Mouse (Mus musculus) right cerebral cortex, postnatal 14 days (tissue): ENCODE measurements around the gene Cdc34.
"Not testable (repeated sequence)": the region's sequence is repeated elsewhere in the genome, so short reads cannot be mapped to it uniquely, and the experiment has no call there.

ENCODE experiments used
- DNase-seq: peaks from one replicate; pipeline ENCODE4 v3.0.0; 2022

Cdc34 gene

DNA sequence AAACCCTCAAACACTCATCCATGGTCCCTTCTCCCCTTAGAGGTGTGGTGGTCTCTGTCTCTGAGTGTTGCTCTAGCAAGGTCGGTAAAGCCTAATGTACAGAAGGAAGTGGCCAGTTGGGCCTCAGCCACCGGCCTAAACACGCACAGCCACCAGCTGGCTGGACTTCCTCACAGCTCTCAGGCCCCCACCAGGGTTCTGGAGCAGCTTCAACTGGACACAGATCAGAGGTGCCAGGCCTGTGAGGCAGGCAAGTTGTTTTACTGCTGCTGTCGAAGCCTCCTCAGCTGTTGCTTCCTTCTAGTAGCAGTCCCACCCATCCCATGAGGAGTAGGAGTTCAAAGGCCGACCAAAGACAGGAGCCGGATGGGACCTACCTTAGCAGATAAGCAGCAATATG, 15.9 kb downstream of the Cdc34 start:
- no peak for DNase-seq

- no peak for DNase-seq
These were observed 16.5 kb downstream of the Cdc34 start for GRCm38 (mm10) chr10:79698459-79698858.

GRCm38 (mm10) chr10:79700676-79701075, 18.7 kb downstream of the Cdc34 start:
- DNase-seq = no peak

GRCm38 (mm10) chr10:79701443-79702129, 19.6 kb downstream of the Cdc34 start:
- no peak for DNase-seq

DNA sequence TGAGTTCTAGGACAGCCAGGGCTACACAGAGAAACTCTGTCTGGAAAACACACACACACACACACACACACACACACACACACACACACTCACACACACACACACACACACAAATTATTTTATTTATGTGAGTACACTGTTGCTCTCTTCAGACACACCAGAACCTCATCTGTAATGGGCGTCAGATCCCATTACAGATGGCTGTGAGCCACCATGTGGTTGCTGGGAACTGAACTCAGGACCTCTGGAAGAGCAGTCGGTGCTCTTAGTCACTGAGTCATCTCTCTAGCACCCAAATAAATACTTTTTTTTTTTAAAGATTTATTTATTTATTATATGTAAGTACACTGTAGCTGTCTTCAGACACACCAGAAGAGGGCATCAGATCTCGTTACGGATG, 21.0 kb downstream of the Cdc34 start:
- DNase-seq = not testable (repeated sequence)

GRCm38 (mm10) chr10:79703541-79703940, 21.5 kb downstream of the Cdc34 start:
- no peak for DNase-seq

GRCm38 (mm10) chr10:79704065-79704969, 22.3 kb downstream of the Cdc34 start, which contains the start of gene Bsg:
Gene Bsg (plus strand): TSS chr10:79704491.
- peak; percentile 99 for DNase-seq

GRCm38 (mm10) chr10:79704970-79705360, 23.0 kb downstream of the Cdc34 start:
- no peak for DNase-seq

DNA sequence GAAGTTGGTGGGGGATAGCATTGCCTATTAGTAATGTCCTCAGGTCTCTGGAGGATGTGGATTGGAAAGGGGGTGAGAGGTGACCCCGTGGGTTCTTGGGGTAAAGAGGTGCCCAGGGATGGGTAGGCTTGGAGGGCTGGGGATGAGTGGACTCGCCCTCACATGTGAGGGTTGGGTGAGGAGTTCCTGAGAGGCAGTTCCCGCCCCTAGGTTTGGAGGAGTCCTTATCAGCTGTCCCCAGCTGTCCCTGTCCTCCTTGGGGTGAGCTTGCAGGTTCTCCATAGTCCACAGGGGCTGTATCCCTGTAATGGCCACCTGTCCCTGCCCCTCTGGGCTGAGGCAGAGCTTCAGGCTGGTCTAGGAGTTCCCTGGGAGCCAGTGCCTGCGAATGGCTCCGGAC, 24.0 kb downstream of the Cdc34 start:
- DNase-seq = no peak

- DNase-seq = peak; percentile 10
These were observed 24.6 kb downstream of the Cdc34 start for GRCm38 (mm10) chr10:79706406-79707094.

DNA sequence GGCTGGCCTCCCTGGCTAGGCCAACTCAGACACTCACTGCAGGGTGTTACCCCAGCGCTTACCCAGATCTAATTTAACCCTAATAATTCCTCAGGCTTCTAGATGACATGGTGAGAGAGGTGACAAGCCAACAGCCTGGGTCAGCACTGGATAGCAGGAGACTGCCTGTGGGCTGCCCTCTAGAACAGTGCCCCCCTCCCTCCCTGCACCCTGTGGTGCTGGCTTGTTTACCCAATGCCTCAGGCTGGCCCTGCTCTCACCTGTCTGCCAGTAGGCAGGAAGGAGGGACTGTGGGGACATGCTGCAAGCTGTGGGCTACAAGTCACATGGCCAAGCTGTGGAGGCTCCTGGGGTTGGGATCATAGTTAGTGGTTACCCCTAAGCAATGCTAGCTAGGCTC, 25.2 kb downstream of the Cdc34 start:
- DNase-seq = peak; percentile 7

- peak; percentile 6 for DNase-seq
These were observed 25.8 kb downstream of the Cdc34 start for GRCm38 (mm10) chr10:79707759-79708158.

- DNase-seq = peak; percentile 17
These were observed 26.7 kb downstream of the Cdc34 start for GRCm38 (mm10) chr10:79708668-79709067.

GRCm38 (mm10) chr10:79709307-79709706, 27.3 kb downstream of the Cdc34 start:
- no peak for DNase-seq

DNA sequence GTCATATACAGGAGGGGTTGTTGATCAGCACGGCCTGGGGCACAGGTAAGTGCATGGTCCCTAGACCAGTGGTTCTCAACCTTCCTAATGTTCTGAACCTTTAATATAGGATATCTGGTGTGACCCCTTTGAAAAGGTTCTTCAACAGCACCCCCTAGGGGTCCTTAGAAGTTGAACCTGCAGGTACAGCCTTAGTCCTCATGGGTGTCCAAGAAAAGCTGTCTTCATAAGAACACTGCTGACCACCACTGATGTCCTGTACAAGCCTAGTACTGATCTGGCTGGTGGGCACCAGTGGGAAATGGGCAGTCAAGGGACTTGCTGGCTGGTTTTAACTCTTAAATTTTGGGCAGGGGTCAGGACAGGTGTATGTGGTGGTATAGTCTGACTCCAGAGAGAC, 30.0 kb downstream of the Cdc34 start:
- DNase-seq = no peak

- DNase-seq = peak; percentile 92
These were observed 30.6 kb downstream of the Cdc34 start for GRCm38 (mm10) chr10:79712499-79713126.

DNA sequence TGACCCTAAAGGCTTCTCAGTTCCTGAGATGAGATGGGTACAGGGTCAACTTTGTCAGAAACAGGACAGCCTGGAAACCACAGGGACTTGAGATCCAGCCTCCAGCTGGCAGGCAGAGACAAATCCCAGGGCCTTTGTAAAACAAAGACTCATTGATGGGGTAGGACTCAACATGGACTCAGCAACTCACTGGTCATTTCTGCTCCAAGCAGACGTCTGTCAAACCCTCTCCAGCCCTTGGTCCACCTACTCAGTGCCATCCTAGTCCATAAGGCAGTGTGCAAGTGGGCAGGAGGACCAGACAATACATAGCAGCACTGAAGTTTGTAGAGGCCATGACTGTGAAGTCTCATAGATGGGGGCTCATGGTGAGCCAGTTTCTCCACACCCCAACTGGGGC, 31.2 kb downstream of the Cdc34 start:
- DNase-seq = no peak

GRCm38 (mm10) chr10:79714996-79715395, 33.0 kb downstream of the Cdc34 start:
- DNase-seq = no peak

DNA sequence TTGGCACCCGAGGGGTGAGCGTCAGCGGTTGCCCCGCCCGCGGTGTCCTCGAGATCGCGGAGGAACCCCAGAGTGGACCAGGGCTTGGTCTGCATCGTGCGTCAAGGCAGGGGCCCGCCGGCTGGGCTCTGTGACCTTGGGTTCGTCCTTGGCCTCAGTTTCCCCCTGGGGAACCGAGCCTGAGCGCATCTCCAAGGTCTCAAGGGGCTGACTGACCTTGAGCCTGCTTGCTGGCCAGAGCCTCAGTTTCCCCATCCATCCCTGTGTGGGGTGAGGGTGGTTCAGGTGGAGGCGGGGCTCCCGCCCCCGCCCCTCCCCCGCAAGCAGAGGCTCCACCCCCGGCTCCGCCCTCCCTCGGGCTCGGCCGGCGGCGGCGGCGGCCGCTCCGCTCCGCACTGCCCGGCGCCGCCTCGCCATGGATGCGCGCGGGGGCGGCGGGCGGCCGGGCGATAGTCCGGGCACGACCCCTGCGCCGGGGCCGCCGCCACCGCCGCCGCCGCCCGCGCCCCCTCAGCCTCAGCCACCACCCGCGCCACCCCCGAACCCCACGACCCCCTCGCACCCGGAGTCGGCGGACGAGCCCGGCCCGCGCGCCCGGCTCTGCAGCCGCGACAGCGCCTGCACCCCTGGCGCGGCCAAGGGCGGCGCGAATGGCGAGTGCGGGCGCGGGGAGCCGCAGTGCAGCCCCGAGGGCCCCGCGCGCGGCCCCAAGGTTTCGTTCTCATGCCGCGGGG, 34.4 kb downstream of the Cdc34 start, which contains the start of gene Hcn2:
Gene Hcn2 (plus strand): TSS at position 381 of the 734 bp plus-strand sequence.
- DNase-seq = no peak

GRCm38 (mm10) chr10:79716988-79717355, 35.0 kb downstream of the Cdc34 start:
- DNase-seq = peak; percentile 54

DNA sequence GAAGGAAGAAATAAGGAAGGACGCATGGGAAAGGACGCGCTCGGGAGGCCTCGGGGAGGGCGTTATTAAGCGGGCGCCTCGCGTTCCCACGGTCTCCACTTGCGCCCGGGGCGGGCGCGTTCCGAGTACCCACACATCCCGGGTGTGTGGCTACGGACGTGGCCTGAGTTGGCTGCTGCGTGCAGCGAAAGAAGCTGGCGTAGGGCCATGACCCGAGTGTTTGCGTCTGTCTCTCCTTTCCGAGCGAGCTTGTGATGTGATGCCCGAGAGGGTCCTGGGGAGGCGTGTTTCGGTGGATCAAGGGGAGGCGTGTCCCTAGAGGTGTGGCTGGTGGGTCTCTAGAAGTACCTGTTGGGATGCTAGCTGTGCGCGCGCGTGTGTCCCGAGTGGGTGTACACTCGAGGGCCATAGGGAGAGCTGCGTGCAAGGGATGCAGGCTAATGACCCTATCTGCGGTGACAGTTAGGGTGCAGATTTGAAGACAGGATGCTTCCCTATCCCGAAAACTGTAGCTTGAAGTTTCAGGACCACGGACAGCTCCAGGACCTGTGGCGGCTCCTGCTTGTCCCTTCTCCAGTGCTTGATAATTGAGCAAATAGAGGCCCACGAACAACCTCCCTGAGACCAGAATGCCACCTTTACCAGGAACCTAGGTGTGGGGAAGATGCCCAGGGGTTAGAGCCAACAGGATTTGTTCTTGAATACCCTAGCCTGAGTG, 35.8 kb downstream of the Cdc34 start:
- DNase-seq = no peak

DNA sequence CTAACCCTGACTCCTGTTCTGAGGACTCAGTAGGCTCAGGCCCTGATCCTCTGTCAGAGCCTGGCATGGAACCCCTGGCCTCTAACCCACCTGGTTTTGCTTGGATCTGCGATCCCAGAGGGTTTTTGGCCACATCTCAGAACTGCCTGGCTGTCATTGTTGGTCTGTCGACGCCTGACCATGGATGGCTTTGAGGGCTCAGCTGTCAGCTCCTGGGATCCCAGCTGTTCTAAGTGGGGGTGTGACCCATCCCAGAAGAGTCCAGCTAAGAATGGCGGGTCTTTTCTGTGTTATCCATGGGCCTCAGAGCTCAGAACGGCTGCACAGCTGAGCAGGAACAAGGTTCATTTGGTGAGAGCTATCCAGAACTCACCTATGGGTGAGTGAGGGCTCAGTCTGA, 39.1 kb downstream of the Cdc34 start:
- DNase-seq = no peak
